ENCODE assay signal across 12 mouse cellular contexts in genomic region chr10:68442713-68443112, GRCm38 (mm10).
DNase-seq lines count a peak whose midpoint lies in the region; ATAC-seq and TF ChIP-seq lines count a peak whose summit lies in the region.
"Had no signal": no experiment of that assay in that cellular context is flagged by ENCODE, and none has a peak within 500 bp of the region (broad histone marks: within the 10 kb centered on the region; RNA-seq: fewer than 3 reads in every experiment).

No protein-coding gene starts in this region.

- no peak for ATAC-seq in forebrain, postnatal 0 days
- no peak for ATAC-seq in lung, embryonic 14.5 days (ENCODE audit: insufficient read depth)
- ATAC-seq in embryonic facial prominence, embryonic 12.5 days (ENCODE audit: insufficient number of reproducible peaks, insufficient read depth, low FRiP score, low TSS enrichment) = no peak
- ATAC-seq in megakaryocyte progenitor cell, adult 5-6 weeks (replicated peaks; ENCODE audit: poor library complexity) = peak; percentile 50
- no peak for ATAC-seq in intestine, embryonic 15.5 days
- ATAC-seq: intestine, postnatal 0 days had no signal

- WGBS in forebrain, postnatal 0 days = 14% methylated on average over 3 of the region's 3 CpGs
- 37% methylated on average over 3 of the region's 3 CpGs for WGBS in forebrain, embryonic 10.5 days
- WGBS in lung, embryonic 14.5 days = 22% methylated on average over 3 of the region's 3 CpGs
- WGBS in embryonic facial prominence, embryonic 12.5 days = 10% methylated on average over 3 of the region's 3 CpGs
- WGBS in intestine, embryonic 15.5 days = 28% methylated on average over 3 of the region's 3 CpGs

- peaks cover 6% of the 10 kb centered on the region for H3K4me1 ChIP-seq in forebrain, postnatal 0 days (ENCODE audit: insufficient read depth)
- H3K4me1 ChIP-seq in forebrain, embryonic 10.5 days = peaks cover 9% of the 10 kb centered on the region
- peaks cover 18% of the 10 kb centered on the region for H3K4me1 ChIP-seq in lung, embryonic 14.5 days (ENCODE audit: insufficient read depth)
- H3K4me1 ChIP-seq in embryonic facial prominence, embryonic 12.5 days = peaks cover 36% of the 10 kb centered on the region
- peaks cover 16% of the 10 kb centered on the region for H3K4me1 ChIP-seq in intestine, embryonic 15.5 days (replicated peaks)

- no peaks in the 10 kb centered on the region for H3K36me3 ChIP-seq in forebrain, postnatal 0 days (ENCODE audit: insufficient read depth)
- H3K36me3 ChIP-seq in forebrain, embryonic 10.5 days (replicated peaks) = no peaks in the 10 kb centered on the region
- no peaks in the 10 kb centered on the region for H3K36me3 ChIP-seq in lung, embryonic 14.5 days (ENCODE audit: insufficient read depth)
- H3K36me3 ChIP-seq in embryonic facial prominence, embryonic 12.5 days = no peaks in the 10 kb centered on the region
- no peaks in the 10 kb centered on the region; the same call in 1 of the 2 replicates for H3K36me3 ChIP-seq in intestine, embryonic 15.5 days

- 0 out of 2 replicates have a peak overlapping the region, but pooled peaks have one; percentile 1 for H3K4me2 ChIP-seq in forebrain, postnatal 0 days (ENCODE audit: low read depth)
- no peak overlapping the region; the same call in 1 of the 2 replicates for H3K4me2 ChIP-seq in lung, embryonic 14.5 days
- 0 out of 2 replicates have a peak overlapping the region, but pooled peaks have one; percentile 0 for H3K4me2 ChIP-seq in embryonic facial prominence, embryonic 12.5 days (replicated peaks)
- no peak overlapping the region for H3K4me2 ChIP-seq in intestine, embryonic 15.5 days (replicated peaks)
- H3K4me2 ChIP-seq: midbrain, embryonic 11.5 days had no signal

- H3K9ac ChIP-seq in forebrain, postnatal 0 days = no peak overlapping the region
- no peak overlapping the region for H3K9ac ChIP-seq in lung, embryonic 14.5 days
- H3K9ac ChIP-seq in embryonic facial prominence, embryonic 12.5 days = no peak overlapping the region
- H3K9ac ChIP-seq in intestine, embryonic 15.5 days = no peak overlapping the region

- no peak for TF ChIP-seq CTCF in forebrain, postnatal 0 days (IDR thresholded peaks at IDR 0.05; ENCODE audit: low read depth)
- TF ChIP-seq CTCF in lung, embryonic 14.5 days (IDR thresholded peaks at IDR 0.05; ENCODE audit: low read depth) = peak; percentile 11; the same call in 1 of the 2 replicates

- no peaks in the 10 kb centered on the region for H3K27me3 ChIP-seq in forebrain, postnatal 0 days (ENCODE audit: insufficient read depth, low read length)
- no peaks in the 10 kb centered on the region for H3K27me3 ChIP-seq in forebrain, embryonic 10.5 days (ENCODE audit: poor library complexity, severe bottlenecking)
- H3K27me3 ChIP-seq in lung, embryonic 14.5 days (ENCODE audit: insufficient read depth, low read length) = no peaks in the 10 kb centered on the region
- H3K27me3 ChIP-seq in embryonic facial prominence, embryonic 12.5 days = no peaks in the 10 kb centered on the region
- H3K27me3 ChIP-seq in intestine, embryonic 15.5 days (replicated peaks) = no peaks in the 10 kb centered on the region

- no peak overlapping the region for H3K4me3 ChIP-seq in forebrain, postnatal 0 days (ENCODE audit: low read depth, low read length)
- no peak overlapping the region for H3K4me3 ChIP-seq in forebrain, embryonic 10.5 days
- no peak overlapping the region for H3K4me3 ChIP-seq in lung, embryonic 14.5 days (ENCODE audit: low read depth, low read length)
- H3K4me3 ChIP-seq in embryonic facial prominence, embryonic 12.5 days = no peak overlapping the region
- H3K4me3 ChIP-seq in intestine, embryonic 15.5 days (replicated peaks) = no peak overlapping the region
- H3K4me3 ChIP-seq: left cerebral cortex, adult 2 months had no signal

- H3K27ac ChIP-seq in forebrain, postnatal 0 days (ENCODE audit: low read depth, low read length) = no peak overlapping the region
- H3K27ac ChIP-seq in forebrain, embryonic 10.5 days = no peak overlapping the region
- H3K27ac ChIP-seq in lung, embryonic 14.5 days (ENCODE audit: low read depth) = no peak overlapping the region
- no peak overlapping the region for H3K27ac ChIP-seq in embryonic facial prominence, embryonic 12.5 days
- H3K27ac ChIP-seq in intestine, embryonic 15.5 days = no peak overlapping the region
- H3K27ac ChIP-seq: left cerebral cortex, adult 2 months had no signal

- no peaks in the 10 kb centered on the region for H3K9me3 ChIP-seq in forebrain, postnatal 0 days (ENCODE audit: low read length)
- H3K9me3 ChIP-seq in forebrain, embryonic 10.5 days = no peaks in the 10 kb centered on the region
- no peaks in the 10 kb centered on the region for H3K9me3 ChIP-seq in lung, embryonic 14.5 days (ENCODE audit: low read depth, low read length)
- H3K9me3 ChIP-seq in embryonic facial prominence, embryonic 12.5 days = no peaks in the 10 kb centered on the region
- no peaks in the 10 kb centered on the region for H3K9me3 ChIP-seq in intestine, embryonic 15.5 days

- DNase-seq in forebrain, postnatal 0 days = no peak
- no peak for DNase-seq in forebrain, embryonic 10.5 days (ENCODE audit: extremely low spot score, low spot score)
- DNase-seq in lung, embryonic 14.5 days = peak; percentile 34
- DNase-seq in lung, postnatal 4 days = no peak
- DNase-seq in urinary bladder, postnatal 14 days (ENCODE audit: low spot score) = no peak
- DNase-seq: cerebellum, adult 11-12 months had no signal

Comparison
In these comparisons a context has a peak if more than half of its experiments do, and no peak if none do; other contexts are left out.
1. H3K4me2 ChIP-seq: peak in forebrain, postnatal 0 days (single experiment) and embryonic facial prominence, embryonic 12.5 days (single experiment); none in lung, embryonic 14.5 days (single experiment) and intestine, embryonic 15.5 days (single experiment).